Mouse (Mus musculus) cerebral cortex, adult 2 months (tissue): ENCODE data around the gene Csf3.

ENCODE experiments used
- WGBS: fragments of 180-500 bp; shearing (Covaris S2); methylation state at CpG from one replicate; pipeline ENCODE4 v1.1.7; 2018; 5-methylcytosine and 5-hydroxymethylcytosine counted together

Gene Csf3

DNA sequence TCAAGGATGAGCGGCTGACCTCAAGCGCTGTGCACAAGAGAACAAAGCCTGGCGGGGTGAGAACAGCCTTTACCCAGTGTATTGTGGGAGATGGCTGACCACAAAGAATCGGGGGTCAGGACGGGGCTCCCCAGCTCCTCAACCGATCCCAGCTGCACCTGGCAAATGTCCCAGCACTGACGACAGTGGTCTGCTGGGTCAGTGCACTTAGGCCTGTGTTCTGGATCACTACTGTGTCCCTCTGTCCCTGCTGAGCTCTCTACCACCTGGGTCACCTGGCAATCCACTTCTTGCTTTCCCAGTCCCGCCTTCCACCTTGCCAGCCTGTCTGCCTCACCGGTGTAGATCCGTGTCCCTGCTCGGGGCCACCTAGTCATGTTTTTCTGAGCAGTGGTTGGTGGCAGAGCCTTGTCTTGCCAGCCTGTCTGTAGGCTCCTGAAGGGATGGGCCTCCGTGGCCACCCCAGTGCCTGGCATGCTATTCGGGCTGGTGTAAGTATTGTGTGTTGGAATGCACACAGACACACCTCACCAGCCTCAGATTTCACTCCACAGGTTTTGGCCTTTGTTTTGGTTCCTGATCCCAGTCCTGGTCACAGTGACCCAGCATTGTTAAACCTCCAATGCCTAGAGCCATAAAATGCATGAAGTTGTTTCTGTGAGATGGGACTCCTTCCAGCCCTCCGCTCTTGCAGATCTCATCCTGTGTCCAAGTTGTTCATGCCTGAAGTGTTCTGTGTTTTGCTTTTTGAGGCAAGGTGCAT lies 4.4 kb upstream of the Csf3 start:
- WGBS, result 73% methylated on average over 14 of the region's 14 CpGs

DNA sequence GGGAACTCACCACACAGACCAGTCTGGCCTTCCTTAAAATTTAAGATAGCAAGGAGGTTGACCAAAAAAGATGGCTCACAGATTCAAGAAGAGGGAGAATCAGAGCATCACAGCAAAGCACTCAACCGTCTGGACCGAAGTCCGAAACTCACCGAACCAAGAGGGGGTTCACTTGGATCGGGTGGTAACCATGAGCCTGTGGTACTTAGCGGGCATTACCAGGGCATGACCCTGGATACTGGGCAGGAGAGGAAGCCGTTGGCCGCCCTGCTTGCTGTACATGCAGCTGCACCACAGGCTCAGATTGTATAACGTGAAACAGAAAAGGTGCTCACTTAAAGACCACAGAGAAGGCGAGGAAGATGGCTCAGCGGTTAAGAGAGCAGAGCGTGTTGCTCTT lies 3.8 kb upstream of the Csf3 start:
- 92% methylated on average over 12 of the region's 12 CpGs for WGBS

DNA sequence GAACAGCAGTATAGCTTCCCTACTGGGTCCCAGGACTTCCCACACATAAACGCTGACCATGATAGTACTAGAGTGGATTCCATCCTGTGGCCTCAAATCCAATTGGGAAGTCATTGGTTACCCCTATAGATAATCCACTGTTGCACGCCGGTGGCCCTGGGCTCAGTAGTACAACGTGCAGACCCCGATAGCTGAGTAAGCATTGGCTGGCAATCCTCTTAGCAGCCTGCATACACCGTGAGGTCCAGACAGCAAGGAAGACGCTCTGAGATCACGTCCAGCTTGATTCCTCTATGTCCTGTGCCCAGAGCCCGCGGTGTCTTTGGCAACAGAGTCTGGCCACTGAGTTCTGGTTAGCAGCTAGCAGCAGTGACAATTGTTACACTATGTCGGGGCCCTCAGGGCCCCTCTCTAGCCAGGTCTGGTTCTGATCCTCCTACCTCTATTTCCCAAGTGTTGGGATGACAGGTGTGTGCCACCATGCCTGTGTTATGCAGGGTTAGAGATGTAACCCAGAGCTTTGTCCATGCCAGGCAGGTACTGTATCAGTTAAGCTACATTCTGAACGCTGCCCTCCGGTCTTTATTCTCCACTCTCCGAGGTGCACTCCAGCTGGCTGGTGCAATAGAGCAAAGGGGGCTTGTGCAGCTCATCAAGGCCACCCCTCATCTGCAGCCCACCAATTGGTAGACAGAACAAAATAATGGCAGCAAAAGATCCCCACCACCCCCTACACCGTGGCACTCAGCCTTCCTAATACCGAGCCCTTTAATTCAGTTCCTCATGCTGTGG lies 2.0 kb upstream of the Csf3 start:
- 86% methylated on average over 16 of the region's 16 CpGs for WGBS

DNA sequence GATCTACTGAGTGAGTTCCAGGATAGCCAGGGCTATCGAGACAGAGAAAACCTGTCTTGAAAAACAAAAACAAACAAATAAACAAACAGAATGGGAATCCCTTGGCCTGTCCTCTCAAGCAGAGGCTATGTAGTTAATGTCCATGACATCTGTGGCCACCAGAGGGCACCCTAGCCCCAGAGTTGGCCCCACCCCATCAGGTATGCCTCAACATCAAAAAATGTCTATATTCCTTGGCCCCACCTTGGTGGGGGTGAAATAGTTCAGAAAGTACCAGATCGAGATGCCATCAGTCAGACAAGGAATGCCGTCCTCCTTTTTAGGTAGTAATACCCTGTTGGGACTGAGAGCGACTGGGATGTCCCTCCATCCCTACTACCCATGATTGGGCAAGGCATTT lies 1.2 kb upstream of the Csf3 start:
- WGBS, result 36% methylated on average over 4 of the region's 4 CpGs

DNA sequence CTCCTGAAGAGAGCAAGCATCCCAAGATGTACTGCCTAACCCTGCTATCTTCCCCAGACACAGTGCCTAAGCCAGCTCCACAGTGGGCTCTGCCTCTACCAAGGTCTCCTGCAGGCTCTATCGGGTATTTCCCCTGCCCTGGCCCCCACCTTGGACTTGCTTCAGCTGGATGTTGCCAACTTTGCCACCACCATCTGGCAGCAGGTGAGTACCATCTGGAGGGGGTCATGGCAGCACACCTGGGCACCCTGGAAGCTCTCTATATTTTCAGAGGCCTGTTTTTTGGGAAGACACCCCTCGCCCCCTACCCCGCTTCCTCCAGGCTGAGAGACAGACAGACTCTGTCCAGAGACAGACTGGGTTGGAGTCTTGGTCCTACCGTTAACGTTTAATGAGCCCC lies 1.3 kb downstream of the Csf3 start:
- WGBS, result 79% methylated on average over 5 of the region's 5 CpGs

DNA sequence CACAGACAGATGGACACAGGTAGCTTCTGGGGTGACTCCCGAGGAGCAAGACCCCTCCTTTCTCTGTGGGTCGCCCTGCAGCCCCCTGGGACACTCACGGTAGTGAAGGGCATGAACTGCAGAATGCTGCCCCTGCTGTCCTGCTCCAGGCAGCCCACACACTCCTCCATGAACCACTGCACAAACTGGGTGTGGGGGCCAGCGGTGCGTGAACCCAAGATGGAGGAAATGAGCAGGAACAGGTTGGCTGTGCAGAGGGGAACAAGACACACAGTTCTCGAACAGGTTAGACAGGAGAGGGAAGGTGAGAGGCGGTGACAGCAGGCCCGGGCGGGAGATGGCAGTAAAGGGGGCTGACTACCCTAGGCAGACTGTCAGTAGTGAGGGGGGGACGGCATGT lies 4.0 kb downstream of the Csf3 start:
- 91% methylated on average over 10 of the region's 10 CpGs for WGBS

DNA sequence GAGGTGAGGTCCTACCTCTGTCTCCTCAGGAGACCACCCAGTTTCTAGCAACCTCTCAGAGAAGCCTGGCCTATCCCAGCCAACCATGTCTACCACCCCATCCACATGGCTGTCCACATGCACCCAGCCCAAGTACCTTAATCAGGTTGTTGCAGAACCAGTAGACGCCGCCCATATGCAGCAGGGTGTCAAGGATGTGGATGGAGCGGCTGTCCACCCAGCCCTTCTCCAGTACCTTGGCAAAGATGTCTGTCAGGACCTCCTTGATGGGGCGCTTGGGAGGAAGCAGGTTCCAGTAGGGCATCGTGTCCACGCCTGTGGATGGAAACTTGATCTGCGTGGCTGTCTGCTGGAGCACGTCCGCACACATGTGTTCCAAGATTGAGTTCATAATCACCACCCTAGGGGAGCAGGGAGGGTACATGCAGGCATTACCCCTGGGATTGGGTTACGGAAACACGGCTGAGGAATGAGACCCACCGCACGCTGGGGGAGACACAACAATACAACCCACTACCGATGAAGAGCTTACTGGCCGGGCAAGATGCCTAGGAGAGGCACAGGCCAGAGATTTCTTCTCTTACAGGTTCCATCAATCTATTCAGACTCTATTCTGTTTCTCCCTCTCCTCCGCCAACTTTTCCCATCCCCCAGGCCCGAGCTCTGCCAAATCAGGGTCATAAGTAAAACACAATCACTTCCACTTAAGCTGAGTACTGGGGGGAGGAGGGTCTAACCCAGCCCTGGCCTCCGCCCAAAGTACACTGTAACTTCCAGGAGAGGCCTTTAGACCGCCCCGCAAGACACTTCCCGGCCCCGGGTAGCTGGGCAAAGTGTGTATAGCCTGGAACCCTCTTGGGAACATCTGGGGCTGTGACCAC lies 6.6 kb downstream of the Csf3 start:
- 77% methylated on average over 22 of the region's 22 CpGs for WGBS

DNA sequence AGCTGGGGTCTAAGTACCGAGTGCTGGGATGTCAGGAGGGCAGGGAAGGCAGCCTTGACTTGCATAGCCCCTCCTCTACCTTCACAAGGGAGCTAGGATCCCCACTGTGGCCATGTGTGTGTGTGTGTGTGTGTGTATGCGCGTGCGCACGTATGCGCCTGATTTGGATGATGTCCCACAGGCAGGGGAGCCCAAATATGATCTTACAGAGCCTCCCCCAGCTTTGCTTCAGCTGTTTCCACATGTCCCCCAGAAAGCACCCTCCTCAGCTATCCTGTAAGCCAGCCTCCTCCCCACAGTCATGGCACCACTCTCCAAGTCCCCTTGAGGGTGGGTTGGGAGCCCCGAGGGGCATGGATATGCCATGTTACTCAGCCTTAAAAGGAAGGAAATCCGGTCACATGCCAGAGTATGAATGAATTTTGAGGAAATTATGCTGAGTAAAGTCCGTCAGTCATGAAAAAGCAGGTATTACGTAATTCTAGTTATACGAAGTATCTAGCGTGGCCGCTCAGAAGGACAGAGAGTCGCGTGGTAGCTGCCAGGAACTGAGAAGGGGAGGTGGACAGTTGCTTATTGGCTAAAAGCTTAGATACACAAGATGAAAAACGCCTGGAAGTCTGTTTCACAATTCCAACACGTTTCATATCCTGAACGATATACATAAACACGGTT lies 7.4 kb downstream of the Csf3 start:
- 60% methylated on average over 19 of the region's 19 CpGs for WGBS

DNA sequence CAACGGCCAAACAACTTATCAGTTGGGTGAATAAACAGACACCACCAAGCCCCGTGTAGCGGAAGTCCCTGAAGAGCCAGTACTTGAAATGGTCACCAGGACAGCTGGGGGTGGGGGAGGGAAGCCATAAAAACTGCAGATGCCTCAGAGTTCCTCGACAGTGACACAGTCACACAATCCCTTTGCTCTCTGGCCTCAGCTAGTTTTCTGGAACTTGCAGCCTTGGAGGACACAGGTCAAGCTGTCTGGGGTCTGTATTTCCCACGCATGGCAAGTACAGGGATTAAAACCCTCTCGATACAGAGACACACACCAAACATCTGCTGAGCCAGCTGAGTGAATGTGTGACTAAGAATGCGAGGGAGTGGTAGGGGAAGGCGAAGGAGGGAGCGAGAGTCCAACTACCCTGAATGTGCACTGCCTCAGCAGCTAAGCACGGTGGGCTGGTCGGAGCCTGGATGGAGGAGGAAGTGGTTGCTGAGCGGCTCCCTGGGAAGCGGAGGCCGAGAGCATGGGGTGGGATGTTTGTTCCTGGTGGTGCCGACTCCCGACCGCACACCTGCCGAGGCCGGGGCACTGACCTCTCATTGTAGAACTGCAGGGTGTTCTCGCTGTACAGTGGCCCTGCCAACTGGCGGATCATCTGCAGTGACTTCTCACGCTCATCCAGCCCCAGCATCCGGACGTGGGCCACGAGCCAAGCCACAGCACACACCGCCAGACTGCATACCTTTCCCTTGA lies 8.1 kb downstream of the Csf3 start:
- 50% methylated on average over 26 of the region's 26 CpGs for WGBS

DNA sequence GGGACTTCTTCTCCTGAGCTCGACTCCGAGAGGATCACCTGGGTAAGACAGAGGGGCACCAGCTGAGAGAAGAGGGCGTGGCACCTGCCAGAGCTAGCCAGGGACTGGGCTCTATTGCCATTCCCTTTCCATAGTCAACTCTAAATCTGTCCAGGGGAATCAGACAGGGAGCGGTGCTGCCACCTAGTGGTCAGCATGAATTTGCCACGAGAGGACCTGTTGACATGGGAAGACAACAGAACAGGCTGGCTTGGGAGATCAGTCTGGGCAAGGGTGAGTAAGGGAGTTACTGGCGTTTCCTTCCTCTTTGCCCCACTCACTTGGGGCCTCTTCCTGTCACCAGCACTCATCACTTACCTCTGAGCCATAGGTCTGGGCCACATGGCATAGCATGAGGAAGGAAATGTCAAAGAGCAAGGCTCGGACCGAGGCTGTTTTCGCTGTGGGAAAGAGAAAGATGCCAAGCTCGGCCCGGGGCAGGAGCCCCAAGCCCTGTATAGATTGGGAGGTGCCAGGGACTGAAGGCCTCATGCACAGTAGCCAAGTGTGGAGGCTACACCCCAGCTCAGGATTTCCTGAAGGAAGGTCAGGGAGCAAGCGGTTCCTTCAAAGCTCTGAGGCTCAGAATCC lies 9.5 kb downstream of the Csf3 start:
- 50% methylated on average over 12 of the region's 12 CpGs for WGBS

DNA sequence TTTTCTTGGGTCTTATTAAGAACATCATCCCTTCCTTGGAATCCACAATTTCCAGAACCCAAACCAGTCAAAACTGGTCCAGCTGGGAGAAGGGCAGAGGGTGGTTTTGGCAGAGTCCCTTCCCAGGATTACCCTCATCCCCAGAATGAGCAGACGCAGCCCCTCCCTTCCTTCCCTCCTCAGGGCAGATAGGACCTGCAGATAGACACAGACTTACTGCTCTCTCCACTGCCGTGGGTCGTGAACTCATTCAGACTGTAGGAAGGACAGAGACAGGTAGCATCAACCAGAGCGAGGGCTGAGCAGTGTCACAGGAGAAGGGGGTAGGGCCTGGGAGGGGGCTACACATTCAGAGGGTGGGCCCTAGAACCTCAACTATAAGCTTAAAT lies 10.0 kb downstream of the Csf3 start:
- 89% methylated on average over 4 of the region's 4 CpGs for WGBS

DNA sequence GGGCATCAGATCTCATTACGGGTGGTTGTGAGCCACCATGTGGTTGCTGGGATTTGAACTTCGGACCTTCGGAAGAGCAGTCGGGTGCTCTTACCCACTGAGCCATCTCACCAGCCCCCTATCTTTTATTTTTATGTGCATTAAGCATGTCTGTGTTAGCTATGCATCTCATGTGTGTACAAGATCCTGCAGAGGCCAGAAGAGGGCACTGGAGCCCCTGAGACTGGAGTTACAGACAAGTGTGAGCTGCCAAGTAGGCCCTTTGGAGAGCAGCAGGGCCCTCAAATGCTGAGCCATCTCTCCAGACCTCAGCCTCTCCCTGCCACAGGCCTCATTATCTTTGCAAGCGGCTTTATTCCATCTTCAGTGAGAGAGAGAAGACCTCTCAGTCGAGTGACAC lies 10.9 kb downstream of the Csf3 start:
- 73% methylated on average over 6 of the region's 6 CpGs for WGBS

DNA sequence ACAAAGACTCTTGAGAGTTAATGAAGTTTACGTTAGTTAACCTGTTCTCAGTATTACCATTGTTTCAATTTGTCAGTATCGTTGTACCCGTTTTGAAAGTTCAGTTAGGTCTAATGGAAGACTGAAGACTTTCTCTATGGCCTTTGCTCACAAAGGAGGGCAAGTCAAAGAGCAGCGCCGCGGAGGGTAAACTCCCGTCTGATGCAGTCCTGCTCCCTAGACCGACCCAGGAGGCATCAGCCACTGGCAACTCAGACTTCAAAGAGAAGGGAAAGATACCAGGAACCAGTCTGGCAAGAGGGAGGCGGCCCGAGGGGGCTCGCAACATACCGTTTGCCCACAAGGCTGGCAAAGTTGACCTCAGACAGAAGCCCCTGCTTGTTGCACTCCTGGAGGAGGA lies 12.6 kb downstream of the Csf3 start:
- WGBS, result 89% methylated on average over 12 of the region's 12 CpGs

DNA sequence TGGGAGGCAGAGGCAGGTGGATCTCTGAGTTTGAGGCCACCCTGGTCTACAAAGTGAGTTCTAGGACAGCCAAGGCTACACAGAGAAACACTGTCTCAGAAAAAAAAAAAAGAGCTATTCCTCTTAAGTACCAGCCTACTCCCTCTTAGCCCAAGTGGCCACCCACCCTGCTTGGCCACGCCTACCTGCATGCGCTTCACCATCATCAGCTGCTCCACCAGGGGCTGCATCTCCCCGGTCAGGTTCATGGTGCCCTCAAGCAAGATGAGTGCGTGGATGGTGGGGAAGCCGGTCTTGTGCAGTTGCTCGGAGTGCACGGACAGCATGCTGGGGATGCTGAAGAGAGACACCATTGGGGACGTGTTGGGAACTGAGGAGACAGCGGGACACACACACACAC lies 14.9 kb downstream of the Csf3 start:
- WGBS, result 94% methylated on average over 9 of the region's 9 CpGs

DNA sequence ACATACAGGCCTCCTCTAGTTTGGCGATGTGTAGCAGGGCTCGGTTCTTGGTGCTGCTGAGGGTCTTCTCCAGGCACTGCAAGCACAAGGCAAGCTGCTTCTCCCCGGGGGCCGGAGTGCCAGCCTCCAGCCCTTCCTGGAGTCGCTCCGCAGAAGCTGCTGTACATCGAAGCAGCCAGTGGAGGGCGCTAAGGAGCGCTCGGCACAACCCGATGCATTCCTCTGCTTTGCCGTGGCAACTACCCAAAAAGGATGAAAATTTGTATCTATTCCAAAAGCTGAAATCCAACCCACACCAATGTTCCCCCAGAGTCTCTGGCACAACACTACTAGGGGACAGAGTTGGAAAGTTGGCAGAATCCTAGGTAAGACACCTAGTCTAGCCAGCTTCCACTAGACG lies 16.8 kb downstream of the Csf3 start:
- WGBS, result 9% methylated on average over 13 of the region's 13 CpGs

DNA sequence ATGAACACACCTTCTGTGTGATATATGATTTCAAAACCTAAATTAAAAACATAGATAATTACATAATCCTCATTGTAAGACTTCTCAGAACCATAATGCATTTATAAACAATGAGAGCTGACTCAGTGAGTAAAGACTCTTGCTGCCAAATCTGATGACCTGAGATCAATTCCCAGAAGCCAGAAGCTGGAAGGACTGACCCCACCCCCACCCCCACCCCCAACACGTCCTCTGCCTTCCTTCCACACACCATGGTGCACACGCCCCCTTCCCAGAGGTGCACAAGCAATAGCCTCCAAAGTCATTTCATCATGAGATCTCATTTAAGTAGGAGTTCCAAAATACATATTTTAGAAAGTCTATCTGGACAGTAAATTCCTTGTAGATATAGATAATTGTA lies 19.7 kb downstream of the Csf3 start:
- 57% methylated on average over 2 of the region's 2 CpGs for WGBS

DNA sequence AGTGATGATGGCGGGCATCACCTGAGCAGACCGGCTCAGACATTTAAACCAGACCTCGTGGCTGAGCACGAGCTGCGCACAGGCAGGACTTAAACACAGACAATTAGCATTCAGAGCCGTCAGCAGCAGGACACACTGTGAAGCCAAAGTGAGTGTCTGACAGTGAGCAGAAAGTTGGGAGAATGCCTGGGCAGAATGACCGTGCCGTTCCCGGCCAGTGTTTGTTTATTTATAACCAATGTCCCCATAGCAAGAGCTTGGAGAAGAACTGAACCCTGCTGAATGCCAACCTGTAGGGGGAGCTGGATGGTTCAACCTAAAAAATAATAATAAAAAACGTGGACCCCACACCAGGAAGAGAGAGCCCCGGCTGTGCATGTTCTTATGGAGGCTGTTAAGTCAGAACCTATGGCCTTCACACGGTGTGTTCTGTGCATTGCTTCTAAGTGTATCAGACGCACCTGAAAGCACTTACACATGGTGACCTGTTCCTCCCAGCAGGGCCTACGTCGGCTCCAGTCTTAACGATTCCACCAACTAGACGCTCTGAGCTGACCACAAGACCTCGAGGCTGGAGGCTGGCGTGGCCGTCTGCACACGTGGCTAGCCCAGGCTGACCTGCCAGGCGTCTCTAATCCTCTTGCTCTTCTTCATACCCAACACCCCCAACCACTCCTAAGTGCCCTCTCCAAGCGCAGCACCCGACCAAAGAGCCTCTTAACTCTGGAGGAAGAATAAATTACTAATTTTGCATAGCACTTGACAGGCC lies 20.6 kb downstream of the Csf3 start:
- WGBS, result 50% methylated on average over 24 of the region's 24 CpGs

DNA sequence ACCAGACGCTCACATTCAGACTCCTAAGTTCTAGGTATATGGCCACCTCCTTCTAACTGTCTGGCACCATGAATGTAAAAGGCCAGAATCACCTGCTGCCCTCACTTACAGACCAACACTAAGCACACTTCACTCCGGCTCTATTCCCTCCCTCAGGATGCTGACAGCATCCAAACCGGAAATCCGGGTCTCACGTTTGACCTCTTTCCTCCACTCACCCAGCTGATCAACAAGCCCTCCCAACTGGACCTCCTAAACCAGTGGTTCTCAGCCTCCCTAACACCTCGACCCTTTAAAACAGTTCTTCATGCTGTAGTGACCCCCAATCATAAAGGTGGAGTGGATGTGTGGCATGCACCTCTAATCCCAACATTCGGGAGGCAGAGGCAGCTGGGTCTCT lies 22.0 kb downstream of the Csf3 start:
- WGBS, result 74% methylated on average over 7 of the region's 7 CpGs

DNA sequence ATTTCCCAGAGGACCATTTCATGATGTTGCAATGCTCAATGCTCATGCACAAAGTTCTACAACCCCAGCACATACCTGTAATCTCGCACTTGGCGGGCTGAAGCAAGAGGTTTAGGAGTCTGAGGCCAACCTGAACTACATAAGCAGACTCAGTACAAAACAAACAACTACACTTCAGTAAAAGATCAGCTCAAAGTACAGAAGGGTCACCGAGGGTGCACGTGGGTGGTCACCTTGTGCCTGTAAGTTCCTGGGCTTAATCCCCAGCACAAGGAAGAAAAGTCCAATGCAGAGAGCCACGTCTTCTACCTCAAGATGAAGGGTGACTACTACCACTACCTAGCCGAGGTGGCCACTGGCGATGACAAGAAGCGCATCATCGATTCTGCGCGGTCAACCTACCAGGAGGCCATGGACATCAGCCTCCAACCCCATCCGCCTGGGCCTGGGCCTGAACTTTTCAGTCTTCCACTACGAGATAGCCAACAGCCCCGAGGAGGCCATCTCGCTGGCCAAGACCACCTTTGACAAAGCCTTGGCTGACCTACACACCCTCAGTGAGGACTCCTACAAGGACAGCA lies 25.0 kb downstream of the Csf3 start:
- WGBS, result 93% methylated on average over 15 of the region's 15 CpGs
